Mouse (Mus musculus) limb, embryonic 11.5 days (tissue): ENCODE data around the gene Fnbp1l. TPM values are rescaled to one million over a fixed set of nuclear protein-coding genes. Genes with fewer than 3 reads are reported as not detected.

Experiments
- ATAC-seq: fragments of 200-750 bp; cut with Nextera tagmentation; 2 replicates; pipeline ENCODE4 v1.8.0; 2017; ENCODE audit warnings: low read depth; ENCODE audit not compliant: insufficient number of reproducible peaks, low FRiP score, low TSS enrichment
- DNase-seq: peaks from one replicate; pipeline ENCODE4 v3.0.0-alpha.2; 2015; ENCODE audit warnings: low spot score
- H3K27ac ChIP-seq: fragments of 300-500 bp; sonication (generic); replicated peaks from 2 replicates; pipeline ENCODE4 v1.5.1; 2014; ENCODE audit warnings: low read depth, mild to moderate bottlenecking, low read length
- H3K27me3 ChIP-seq: fragments of 300-500 bp; sonication (generic); 2 replicates; pipeline ENCODE4 v1.6.1; 2014; ENCODE audit warnings: mild to moderate bottlenecking, low read length, mixed read lengths; ENCODE audit not compliant: control insufficient read depth, insufficient read depth
- H3K36me3 ChIP-seq: fragments of 300-500 bp; sonication (generic); 2 replicates; pipeline ENCODE4 v1.6.1; 2014; ENCODE audit warnings: mild to moderate bottlenecking, low read length, moderate library complexity, mixed read lengths; ENCODE audit not compliant: control insufficient read depth, insufficient read depth
- H3K4me1 ChIP-seq: fragments of 300-500 bp; sonication (generic); 2 replicates; pipeline ENCODE4 v1.6.1; 2014; ENCODE audit warnings: low read length, mixed read lengths; ENCODE audit not compliant: control insufficient read depth, insufficient read depth
- H3K4me2 ChIP-seq: fragments of 300-500 bp; sonication (generic); 2 replicates; pipeline ENCODE4 v1.6.1; 2014; ENCODE audit warnings: low read depth, mild to moderate bottlenecking, moderate library complexity; ENCODE audit not compliant: severe bottlenecking
- H3K4me3 ChIP-seq: fragments of 300-500 bp; sonication (generic); 2 replicates; pipeline ENCODE4 v1.5.1; 2014; ENCODE audit warnings: low read depth, low read length
- H3K9ac ChIP-seq: fragments of 300-500 bp; sonication (generic); 2 replicates; pipeline ENCODE4 v1.6.1; 2014; ENCODE audit warnings: mild to moderate bottlenecking, low read length
- H3K9me3 ChIP-seq: fragments of 300-500 bp; sonication (generic); 2 replicates; pipeline ENCODE4 v1.6.1; 2016; ENCODE audit warnings: low read length; ENCODE audit not compliant: control insufficient read depth
- WGBS: fragments of 180-500 bp; shearing (Covaris S2); extraction: QIAGEN DNeasy Blood & Tissue Kit; methylation state at CpG from one replicate; pipeline ENCODE4 v1.1.7; 2014; 5-methylcytosine and 5-hydroxymethylcytosine counted together
- microRNA-seq: library from miRNA; unstranded; fragments of <30 nt; microRNA quantifications from one replicate; pipeline ENCODE4, GENCODE M21; 2016
- polyA plus RNA-seq: library from polyadenylated mRNA; unstranded; fragments of >200 nt; fragmentation: Nextera tagmentation; extraction: Ambion mirVana; gene quantifications from 2 replicates; pipeline ENCODE4 v1.2.1, GENCODE M21; 2014

Gene Fnbp1l
- polyA plus RNA-seq, 1 experiment from 2014 or later = 86.4 TPM

DNA sequence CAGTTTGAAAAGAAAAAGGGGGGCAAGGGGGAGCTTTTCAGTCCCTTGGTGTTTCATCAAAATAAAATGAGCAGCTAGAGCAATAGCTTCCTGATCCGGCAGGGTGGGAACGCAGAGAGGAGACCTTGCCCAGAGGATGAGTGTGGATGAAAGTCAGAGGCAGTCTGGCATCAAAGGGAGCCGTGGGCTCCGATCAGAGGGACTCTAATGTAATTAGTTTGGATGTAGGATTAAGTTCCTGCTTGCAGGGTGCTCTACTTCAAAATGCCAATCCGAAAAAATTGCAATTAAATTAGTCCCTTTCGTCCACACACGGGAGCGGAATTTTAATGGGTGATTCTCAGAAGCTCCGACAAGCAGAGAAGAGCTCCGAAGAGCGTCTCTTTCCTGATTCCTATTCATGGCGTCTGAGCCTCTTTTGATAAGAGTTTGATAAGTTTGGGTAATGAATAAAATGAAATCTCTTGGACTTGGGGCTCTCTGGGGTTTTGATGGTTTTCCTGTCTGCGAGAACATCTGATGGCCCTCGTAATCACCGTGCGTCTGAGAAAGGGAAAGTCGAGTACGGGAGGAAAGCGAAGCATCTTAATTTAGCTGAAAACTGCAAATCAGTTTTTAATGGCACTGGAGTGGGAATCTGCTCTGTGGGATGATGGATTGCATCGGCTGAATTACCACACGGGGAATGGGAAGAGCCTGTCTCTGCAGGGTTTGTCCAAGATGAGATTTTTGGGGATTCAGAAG lies 126.5 kb downstream of the Fnbp1l start:
- Histone ChIP-seq H3K36me3 (no peaks in the 10 kb centered on the region), H3K4me3 (no peak overlapping the region), H3K9ac (no peak overlapping the region), H3K4me2 (no peak overlapping the region), H3K9me3 (no peaks in the 10 kb centered on the region), H3K4me1 (peaks cover 5% of the 10 kb centered on the region; the same call in 1 of the 2 replicates), H3K27me3 (no peaks in the 10 kb centered on the region), H3K27ac (no peak overlapping the region)
- DNase-seq (no peak), ATAC-seq (no peak)
- 52% methylated on average over 21 of the region's 21 CpGs for WGBS

DNA sequence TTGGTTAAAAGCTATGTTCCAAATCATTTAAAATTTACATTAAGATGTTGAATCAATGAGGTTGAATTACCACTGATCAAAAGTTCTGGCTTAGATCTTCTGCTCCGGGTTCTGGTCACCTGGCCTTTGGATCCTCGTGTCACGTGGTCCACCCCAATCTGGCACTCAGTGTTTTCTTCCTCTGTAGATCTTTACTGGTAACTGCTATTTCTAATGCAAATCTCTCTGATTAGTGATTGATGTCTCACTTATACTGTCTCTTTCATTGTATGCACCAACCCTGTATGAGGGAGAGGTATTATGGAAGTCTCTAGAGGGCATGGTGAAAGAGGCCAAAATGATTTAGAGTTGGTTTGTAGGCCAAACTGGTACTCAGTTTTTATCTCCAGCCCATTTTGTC lies 127.5 kb downstream of the Fnbp1l start:
- Histone ChIP-seq H3K9ac (no peak overlapping the region), H3K4me3 (no peak overlapping the region), H3K9me3 (no peaks in the 10 kb centered on the region), H3K36me3 (no peaks in the 10 kb centered on the region), H3K4me1 (peaks cover 5% of the 10 kb centered on the region; the same call in 1 of the 2 replicates), H3K4me2 (no peak overlapping the region), H3K27me3 (no peaks in the 10 kb centered on the region), H3K27ac (no peak overlapping the region)
- no peak for DNase-seq
- 93% methylated on average over 3 of the region's 3 CpGs for WGBS
- ATAC-seq = no peak

DNA sequence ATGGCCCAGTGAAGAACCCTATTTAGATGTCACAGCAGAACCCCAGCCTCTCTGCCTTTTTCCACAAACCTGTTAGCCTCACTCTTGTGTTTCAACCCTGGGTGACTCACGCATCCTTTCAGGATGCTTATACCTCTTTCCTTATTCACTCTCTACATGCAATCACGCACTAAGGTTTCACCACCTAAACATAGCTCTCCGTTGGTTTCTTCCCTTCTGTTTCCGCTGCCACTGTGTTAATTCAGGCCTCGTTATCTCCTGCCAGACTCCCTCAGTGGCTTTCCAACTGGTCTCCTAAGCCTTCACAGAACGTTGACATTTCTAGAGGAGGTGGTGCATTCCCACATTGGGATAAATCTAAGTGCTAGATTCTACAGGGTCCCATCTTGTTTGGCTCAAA lies 128.9 kb downstream of the Fnbp1l start:
- H3K27ac ChIP-seq = no peak overlapping the region
- DNase-seq (no peak), ATAC-seq (no peak)
- H3K4me3 ChIP-seq = no peak overlapping the region
- no peak overlapping the region for H3K4me2 ChIP-seq
- H3K9me3 ChIP-seq = no peaks in the 10 kb centered on the region
- H3K4me1 ChIP-seq = peaks cover 5% of the 10 kb centered on the region; the same call in 1 of the 2 replicates
- 73% methylated on average over 6 of the region's 6 CpGs for WGBS
- no peak overlapping the region for H3K9ac ChIP-seq
- H3K36me3 ChIP-seq = no peaks in the 10 kb centered on the region
- H3K27me3 ChIP-seq = no peaks in the 10 kb centered on the region

Small RNAs within 50 kb of the gene (microRNA-seq; reads per million reads assigned to microRNA genes)
- gene Mir7657 = not detected

Other genes starting within 250 kb of the Fnbp1l start
- gene Pde5a, start 109.2 kb upstream of the Fnbp1l start, polyA plus RNA-seq = 3.8 and 3.9 TPM in 2 replicates